Mouse (Mus musculus): ENCODE data around the gene Rsf1. TPM values are rescaled to one million over a fixed set of nuclear protein-coding genes. Genes with fewer than 3 reads are reported as not detected.

The Rsf1 gene
- polyA plus RNA-seq (2014; fragmentation: Nextera tagmentation; extraction: Ambion mirVana): 23.5 and 29.4 TPM in 2 replicates

DNA sequence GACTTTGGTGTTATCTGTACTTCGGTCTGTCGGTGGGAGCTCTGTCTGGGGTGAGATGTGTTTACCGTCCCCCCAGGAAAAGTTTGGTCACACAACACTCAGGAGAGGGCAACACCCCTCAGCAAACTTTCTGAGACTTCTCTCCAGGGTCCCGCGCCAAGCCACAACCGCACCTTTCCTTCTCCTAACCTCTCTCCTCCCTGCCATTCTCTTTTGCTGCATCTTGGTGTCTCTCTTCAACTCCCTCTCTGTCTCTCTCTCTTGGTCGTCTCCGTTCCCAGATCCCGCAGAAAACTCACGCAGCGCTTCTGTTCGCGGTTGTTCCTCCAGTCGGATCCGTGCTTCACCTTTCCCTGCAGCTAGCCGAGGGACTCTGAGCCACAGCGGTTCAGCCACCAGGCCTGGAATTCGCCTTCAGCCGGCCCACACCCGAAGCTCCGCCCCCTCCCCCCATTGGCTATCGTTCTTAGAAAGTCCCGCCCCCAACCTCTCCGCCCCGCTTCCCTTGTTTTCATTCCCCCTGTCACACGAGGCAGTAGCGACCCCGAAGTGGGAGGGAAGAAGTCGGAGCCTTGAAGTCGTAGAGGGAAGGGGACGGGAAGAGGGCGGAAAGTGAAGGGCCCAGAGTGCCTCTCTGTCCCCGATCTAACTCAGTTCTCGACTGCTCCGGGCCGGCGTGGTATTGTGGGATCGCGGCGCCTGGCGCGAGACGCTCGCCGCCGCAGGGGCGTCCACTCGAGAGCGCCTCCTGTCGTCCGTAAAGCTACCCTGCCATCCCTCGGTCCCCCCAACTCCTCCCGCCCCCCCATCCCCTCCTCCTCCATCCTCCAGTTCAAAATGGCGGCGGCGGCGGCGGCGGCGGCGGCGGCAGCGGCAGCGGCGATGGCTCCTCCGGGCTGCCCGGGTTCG lies at the start of gene Rsf1, which contains the start of gene Aamdc:
TSS of gene Rsf1 (plus strand) at position 823 of the 909 bp plus-strand sequence.
TSS of gene Aamdc (minus strand) at position 431 of the 909 bp plus-strand sequence.
- H3K4me3 ChIP-seq (replicated peaks; ENCODE audit: low read length): peak within 1 kb of the TSS; percentile 100
- no peaks in the 10 kb centered on the region for H3K9me3 ChIP-seq (ENCODE audit: control insufficient read depth, low read length)
- H3K27ac ChIP-seq: peak within 1 kb of the TSS; percentile 98
- ATAC-seq (ENCODE audit: low FRiP score) (peak; percentile 97), DNase-seq (ENCODE audit: low spot score) (peak; percentile 94)
- peak within 1 kb of the TSS; percentile 100 for H3K9ac ChIP-seq
- H3K4me2 ChIP-seq (replicated peaks): peak within 1 kb of the TSS; percentile 59
- H3K4me1 ChIP-seq (replicated peaks; ENCODE audit: control insufficient read depth, insufficient read depth, low read length): peaks cover 23% of the 10 kb centered on the region
- WGBS: under 1% methylated on average over 66 of the region's 68 CpGs
- peaks cover 12% of the 10 kb centered on the region for H3K36me3 ChIP-seq (replicated peaks; ENCODE audit: control insufficient read depth, insufficient read depth)
- no peaks in the 10 kb centered on the region for H3K27me3 ChIP-seq (ENCODE audit: control insufficient read depth, insufficient read depth, low read length)

DNA sequence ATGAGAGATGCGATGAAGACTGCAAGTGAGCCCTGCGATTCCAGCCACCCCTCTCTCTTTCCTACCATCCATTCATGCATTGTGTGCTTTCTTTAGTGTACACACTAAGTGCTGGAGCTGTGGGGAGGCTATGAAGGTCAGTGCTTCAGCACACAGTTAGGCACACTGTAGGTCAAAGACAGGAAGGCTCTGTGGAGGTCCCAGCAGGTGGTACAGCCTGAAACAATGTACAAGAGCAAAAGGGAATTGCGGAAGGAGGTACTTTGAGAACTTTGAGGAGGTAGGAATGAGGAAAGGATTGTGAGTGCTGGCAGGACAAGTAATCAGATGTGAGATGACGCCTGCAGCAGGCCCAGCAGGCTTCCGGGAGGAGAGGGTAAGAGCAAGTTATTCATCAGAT lies 44.2 kb upstream of the Rsf1 start:
- Histone ChIP-seq H3K9me3 (ENCODE audit: control insufficient read depth, low read length) (no peaks in the 10 kb centered on the region), H3K36me3 (replicated peaks; ENCODE audit: control insufficient read depth, insufficient read depth) (peaks cover 95% of the 10 kb centered on the region), H3K4me2 (replicated peaks) (no peak overlapping the region), H3K4me3 (replicated peaks; ENCODE audit: low read length) (no peak overlapping the region), H3K27me3 (ENCODE audit: control insufficient read depth, insufficient read depth, low read length) (no peaks in the 10 kb centered on the region), H3K4me1 (replicated peaks; ENCODE audit: control insufficient read depth, insufficient read depth, low read length) (no peaks in the 10 kb centered on the region), H3K27ac (no peak overlapping the region), H3K9ac (no peak overlapping the region)
- ATAC-seq (ENCODE audit: low FRiP score) (no peak), DNase-seq (ENCODE audit: low spot score) (no peak)
- WGBS: 89% methylated on average over 5 of the region's 5 CpGs

DNA sequence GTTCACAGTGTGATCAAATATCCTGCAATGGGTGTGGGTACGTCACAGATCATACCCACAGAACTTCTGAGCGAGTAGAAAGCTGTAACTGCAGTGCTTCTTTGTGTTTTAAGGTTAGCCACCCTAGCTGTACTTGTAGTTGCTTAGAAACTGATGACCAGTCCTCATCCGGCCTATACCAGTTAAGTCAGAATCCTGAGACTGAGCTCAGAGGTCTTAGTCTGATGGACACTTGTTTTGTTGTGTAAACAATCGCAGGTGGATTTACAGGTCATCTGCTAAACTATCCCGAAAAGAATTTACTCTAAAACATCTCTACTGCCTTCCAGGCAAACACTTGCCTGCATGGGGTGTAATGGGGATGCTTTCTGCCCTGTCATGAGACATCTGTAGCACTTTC lies 43.1 kb upstream of the Rsf1 start:
- Histone ChIP-seq H3K9ac (no peak overlapping the region), H3K27ac (no peak overlapping the region), H3K9me3 (ENCODE audit: control insufficient read depth, low read length) (no peaks in the 10 kb centered on the region), H3K4me1 (replicated peaks; ENCODE audit: control insufficient read depth, insufficient read depth, low read length) (no peaks in the 10 kb centered on the region), H3K36me3 (replicated peaks; ENCODE audit: control insufficient read depth, insufficient read depth) (peaks cover 96% of the 10 kb centered on the region), H3K27me3 (ENCODE audit: control insufficient read depth, insufficient read depth, low read length) (no peaks in the 10 kb centered on the region), H3K4me3 (replicated peaks; ENCODE audit: low read length) (no peak overlapping the region), H3K4me2 (replicated peaks) (no peak overlapping the region)
- ATAC-seq (ENCODE audit: low FRiP score): no peak
- WGBS: 94% methylated on average over 5 of the region's 5 CpGs
- no peak for DNase-seq (ENCODE audit: low spot score)

DNA sequence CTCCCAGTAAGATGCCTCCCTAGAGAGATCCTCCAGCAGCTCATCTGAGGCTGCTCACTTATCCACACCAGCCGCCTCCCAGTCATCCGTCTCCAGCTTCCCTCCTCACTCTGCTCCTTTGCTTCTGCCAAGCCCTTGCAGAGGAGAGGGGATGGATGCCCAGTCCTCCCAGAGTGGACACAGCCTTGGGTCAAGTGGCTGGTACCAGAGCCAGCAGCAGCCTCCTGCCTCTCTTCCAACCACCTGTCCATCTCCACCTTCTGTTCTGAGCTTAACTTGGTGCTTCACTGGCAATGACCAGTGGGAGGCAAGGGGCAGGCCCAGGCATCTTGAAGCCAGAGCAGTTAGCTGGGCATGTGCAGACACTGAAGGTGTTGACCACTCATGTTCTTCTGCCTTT lies 33.2 kb upstream of the Rsf1 start:
- ATAC-seq (ENCODE audit: low FRiP score) (no peak), DNase-seq (ENCODE audit: low spot score) (no peak)
- Histone ChIP-seq H3K9ac (no peak overlapping the region), H3K4me3 (replicated peaks; ENCODE audit: low read length) (no peak overlapping the region), H3K9me3 (ENCODE audit: control insufficient read depth, low read length) (no peaks in the 10 kb centered on the region), H3K4me2 (replicated peaks) (no peak overlapping the region), H3K36me3 (replicated peaks; ENCODE audit: control insufficient read depth, insufficient read depth) (peaks cover 32% of the 10 kb centered on the region), H3K4me1 (replicated peaks; ENCODE audit: control insufficient read depth, insufficient read depth, low read length) (no peaks in the 10 kb centered on the region), H3K27ac (no peak overlapping the region), H3K27me3 (ENCODE audit: control insufficient read depth, insufficient read depth, low read length) (no peaks in the 10 kb centered on the region)
- 92% methylated on average over 2 of the region's 2 CpGs for WGBS

DNA sequence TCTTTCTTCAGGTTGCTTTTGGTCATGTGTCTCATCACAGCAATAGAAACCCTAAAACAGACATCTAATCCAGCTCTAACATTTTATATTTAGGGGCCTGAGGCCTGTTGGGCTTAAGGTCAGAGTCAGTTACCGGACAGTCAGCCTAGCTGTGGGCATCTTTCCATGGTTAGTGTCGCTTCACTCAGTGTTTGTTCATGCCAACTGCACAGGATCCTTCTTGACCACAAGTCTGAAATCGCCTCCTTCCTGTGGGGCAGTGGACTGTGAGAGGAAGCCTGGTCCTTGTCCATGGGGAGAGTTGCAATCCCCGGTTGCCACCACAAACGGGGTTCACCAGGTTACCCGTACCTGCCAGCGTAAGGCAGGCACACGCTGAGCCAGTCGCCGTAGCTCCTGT lies 30.4 kb upstream of the Rsf1 start:
- Histone ChIP-seq H3K4me1 (replicated peaks; ENCODE audit: control insufficient read depth, insufficient read depth, low read length) (no peaks in the 10 kb centered on the region), H3K27ac (no peak overlapping the region), H3K27me3 (ENCODE audit: control insufficient read depth, insufficient read depth, low read length) (no peaks in the 10 kb centered on the region), H3K9ac (no peak overlapping the region), H3K4me3 (replicated peaks; ENCODE audit: low read length) (no peak overlapping the region), H3K36me3 (replicated peaks; ENCODE audit: control insufficient read depth, insufficient read depth) (peaks cover 12% of the 10 kb centered on the region; the same call in 1 of the 2 replicates), H3K9me3 (ENCODE audit: control insufficient read depth, low read length) (no peaks in the 10 kb centered on the region), H3K4me2 (replicated peaks) (no peak overlapping the region)
- no peak for DNase-seq (ENCODE audit: low spot score)
- 96% methylated on average over 10 of the region's 10 CpGs for WGBS
- ATAC-seq (ENCODE audit: low FRiP score): no peak

DNA sequence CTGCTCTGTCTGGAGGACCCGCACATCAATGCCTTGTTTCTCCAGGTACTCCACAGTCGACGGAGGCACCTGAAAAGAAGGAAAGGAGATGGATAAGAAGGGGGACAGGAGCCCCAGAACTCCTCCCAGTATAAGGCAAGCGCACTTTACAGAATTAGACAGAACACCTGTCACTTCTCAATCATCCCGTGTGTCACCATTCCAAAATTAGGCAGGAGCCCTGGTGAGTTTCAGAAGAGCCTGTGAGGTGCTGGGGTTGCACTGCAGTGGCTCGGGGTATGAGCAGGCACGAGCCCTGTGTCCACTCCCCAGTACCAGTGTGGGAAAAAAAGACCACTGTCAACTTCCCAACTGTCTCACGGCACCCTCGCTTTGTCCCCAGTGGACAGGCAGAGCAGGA lies 29.0 kb upstream of the Rsf1 start:
- ATAC-seq (ENCODE audit: low FRiP score) (no peak), DNase-seq (ENCODE audit: low spot score) (no peak)
- Histone ChIP-seq H3K36me3 (replicated peaks; ENCODE audit: control insufficient read depth, insufficient read depth) (peaks cover 7% of the 10 kb centered on the region; the same call in 1 of the 2 replicates), H3K27me3 (ENCODE audit: control insufficient read depth, insufficient read depth, low read length) (no peaks in the 10 kb centered on the region), H3K9ac (no peak overlapping the region), H3K4me2 (replicated peaks) (no peak overlapping the region), H3K4me3 (replicated peaks; ENCODE audit: low read length) (no peak overlapping the region), H3K9me3 (ENCODE audit: control insufficient read depth, low read length) (no peaks in the 10 kb centered on the region), H3K27ac (no peak overlapping the region), H3K4me1 (replicated peaks; ENCODE audit: control insufficient read depth, insufficient read depth, low read length) (no peaks in the 10 kb centered on the region)
- WGBS: 91% methylated on average over 9 of the region's 9 CpGs

DNA sequence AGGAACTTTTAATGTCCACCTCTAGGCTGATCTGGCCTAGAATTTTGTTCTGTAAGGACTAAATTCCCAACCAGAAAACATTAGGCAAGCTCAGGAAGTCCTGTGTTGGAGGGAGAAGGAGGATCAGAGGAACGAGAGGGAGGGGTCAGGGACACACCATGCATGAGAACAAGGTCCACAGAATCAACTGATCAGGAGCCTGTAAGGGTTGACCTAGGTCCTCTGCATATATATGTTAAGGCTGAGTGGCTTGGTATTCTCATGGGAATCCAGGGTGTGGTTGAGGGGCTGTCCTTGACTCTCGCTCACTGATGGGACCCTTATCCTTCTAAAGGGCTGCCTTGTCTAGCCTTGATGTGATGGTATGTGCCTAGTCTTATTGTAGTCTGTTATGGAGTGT lies 16.1 kb upstream of the Rsf1 start:
- WGBS: 96% methylated on average over 2 of the region's 2 CpGs
- Histone ChIP-seq H3K9ac (no peak overlapping the region), H3K27ac (no peak overlapping the region), H3K36me3 (replicated peaks; ENCODE audit: control insufficient read depth, insufficient read depth) (no peaks in the 10 kb centered on the region), H3K9me3 (ENCODE audit: control insufficient read depth, low read length) (no peaks in the 10 kb centered on the region), H3K4me1 (replicated peaks; ENCODE audit: control insufficient read depth, insufficient read depth, low read length) (no peaks in the 10 kb centered on the region), H3K4me3 (replicated peaks; ENCODE audit: low read length) (no peak overlapping the region), H3K27me3 (ENCODE audit: control insufficient read depth, insufficient read depth, low read length) (no peaks in the 10 kb centered on the region), H3K4me2 (replicated peaks) (no peak overlapping the region)
- ATAC-seq (ENCODE audit: low FRiP score) (no peak), DNase-seq (ENCODE audit: low spot score) (no peak)

DNA sequence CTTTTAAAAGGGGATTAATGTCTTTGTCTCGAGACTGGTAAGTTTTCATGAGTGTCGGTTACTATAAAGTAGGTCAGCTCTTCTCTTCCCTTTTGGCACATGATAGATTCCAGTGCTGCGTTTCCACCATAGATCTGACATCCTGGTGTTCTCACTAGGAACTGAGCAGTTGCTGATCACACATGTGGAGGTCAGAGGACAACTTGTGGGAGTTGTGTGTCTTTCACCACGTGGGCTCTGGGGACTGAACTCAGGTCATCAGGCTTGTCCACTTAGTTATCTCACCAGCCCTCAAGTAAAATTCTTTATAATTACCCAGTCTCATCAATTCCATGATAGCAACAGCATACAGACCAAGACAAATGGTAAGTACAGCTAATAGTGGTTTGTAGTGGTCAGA lies 10.3 kb upstream of the Rsf1 start:
- 83% methylated on average over 4 of the region's 4 CpGs for WGBS
- H3K36me3 ChIP-seq (replicated peaks; ENCODE audit: control insufficient read depth, insufficient read depth): 0 out of 2 replicates have a peak, but pooled peaks cover 8% of the 10 kb centered on the region
- no peak for ATAC-seq (ENCODE audit: low FRiP score)

DNA sequence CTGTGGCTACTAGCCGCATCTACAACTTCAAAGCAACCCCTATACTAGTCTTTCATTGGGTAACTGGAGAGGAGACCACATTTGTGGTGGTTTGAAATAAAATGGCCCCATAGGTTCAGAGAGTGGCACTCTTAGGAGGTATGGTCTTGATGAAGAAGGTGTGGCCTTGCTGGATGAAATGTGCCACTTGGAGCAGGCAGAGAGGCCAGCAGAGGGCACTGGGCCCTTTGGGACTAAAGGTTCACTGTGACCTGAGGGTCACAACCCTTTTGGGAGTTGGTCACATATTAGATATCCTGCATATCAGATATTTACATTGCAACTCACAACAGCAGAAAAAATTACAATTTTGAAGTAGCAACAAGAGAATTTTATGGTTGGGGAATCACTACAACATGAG lies 9.3 kb upstream of the Rsf1 start:
- ATAC-seq (ENCODE audit: low FRiP score) (no peak), DNase-seq (ENCODE audit: low spot score) (no peak)
- Histone ChIP-seq H3K36me3 (replicated peaks; ENCODE audit: control insufficient read depth, insufficient read depth) (peaks cover 16% of the 10 kb centered on the region), H3K9ac (no peak overlapping the region), H3K27ac (no peak overlapping the region), H3K9me3 (ENCODE audit: control insufficient read depth, low read length) (no peaks in the 10 kb centered on the region), H3K4me2 (replicated peaks) (no peak overlapping the region), H3K4me1 (replicated peaks; ENCODE audit: control insufficient read depth, insufficient read depth, low read length) (no peaks in the 10 kb centered on the region), H3K27me3 (ENCODE audit: control insufficient read depth, insufficient read depth, low read length) (no peaks in the 10 kb centered on the region), H3K4me3 (replicated peaks; ENCODE audit: low read length) (no peak overlapping the region)
- WGBS: 97% methylated on average over 1 of the region's 1 CpGs

More for the DNA sequence above, 10.3 kb upstream of the Rsf1 start:
- H3K4me3 ChIP-seq (replicated peaks; ENCODE audit: low read length): no peak overlapping the region
- H3K9me3 ChIP-seq (ENCODE audit: control insufficient read depth, low read length): no peaks in the 10 kb centered on the region
- no peaks in the 10 kb centered on the region for H3K27me3 ChIP-seq (ENCODE audit: control insufficient read depth, insufficient read depth, low read length)
- no peaks in the 10 kb centered on the region for H3K4me1 ChIP-seq (replicated peaks; ENCODE audit: control insufficient read depth, insufficient read depth, low read length)
- H3K9ac ChIP-seq: no peak overlapping the region
- H3K4me2 ChIP-seq (replicated peaks): no peak overlapping the region
- no peak for DNase-seq (ENCODE audit: low spot score)
- no peak overlapping the region for H3K27ac ChIP-seq
